In the genomic region with DNA sequence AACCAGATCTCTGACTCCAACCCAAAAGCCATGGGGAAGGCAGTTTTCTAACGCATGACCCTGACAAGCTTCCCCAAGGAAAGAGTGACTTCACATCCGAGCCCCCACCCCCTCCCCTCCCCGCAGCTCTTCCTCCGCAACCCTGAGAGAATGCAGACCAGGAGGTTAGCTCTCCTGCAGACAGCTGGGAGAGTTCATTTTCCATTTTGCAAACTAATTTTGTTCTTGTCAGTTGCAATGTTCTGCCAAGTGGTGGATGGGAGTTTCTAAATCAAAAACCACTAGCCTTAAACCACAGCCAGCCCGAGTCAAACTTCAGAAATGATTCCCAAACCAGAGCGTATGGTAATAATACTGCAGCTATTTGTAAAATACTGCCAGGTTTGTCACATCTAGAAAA, we compare ENCODE assay signal across 16 mouse cellular contexts. TPM values are rescaled to one million over a fixed set of nuclear protein-coding genes. Genes with fewer than 3 reads are reported as not detected.
DNase-seq lines count a peak whose midpoint lies in the region; ATAC-seq and TF ChIP-seq lines count a peak whose summit lies in the region.
"Had no signal": no experiment of that assay in that cellular context is flagged by ENCODE, and none has a peak within 500 bp of the region (broad histone marks: within the 10 kb centered on the region; RNA-seq: fewer than 3 reads in every experiment).

No protein-coding gene starts in this region.

- TF ChIP-seq POLR2A in kidney, adult 2 months (IDR thresholded peaks at IDR 0.05; ENCODE audit: low read depth, low read length): no peak

- H3K9me3 ChIP-seq in midbrain, embryonic 16.5 days (replicated peaks; ENCODE audit: control insufficient read depth, low read length, poor library complexity, severe bottlenecking): no peaks in the 10 kb centered on the region
- no peaks in the 10 kb centered on the region for H3K9me3 ChIP-seq in midbrain, embryonic 13.5 days
- H3K9me3 ChIP-seq in stomach, embryonic 16.5 days (replicated peaks; ENCODE audit: control insufficient read depth, low read length): no peaks in the 10 kb centered on the region
- H3K9me3 ChIP-seq: forebrain, embryonic 13.5 days; kidney, embryonic 15.5 days; midbrain, embryonic 12.5 days; neural tube, embryonic 15.5 days had no signal

- DNase-seq in kidney, adult 2 months: peak; percentile 12
- no peak for DNase-seq in kidney, adult 8-10 months
- DNase-seq in heart, postnatal 14 days: peak; percentile 8 to 20
- DNase-seq in c-Kit-positive CD71-positive TER-119-positive erythroid progenitor cells, embryonic 14.5 days (ENCODE audit: low spot score): no peak
- no peak for DNase-seq in left cerebral cortex, postnatal 14 days (ENCODE audit: low spot score in 2 of 2)
- DNase-seq: right cerebral cortex, postnatal 25 days had no signal

- no peak overlapping the region for H3K9ac ChIP-seq in midbrain, embryonic 16.5 days (ENCODE audit: low read depth, low read length)
- no peak overlapping the region for H3K9ac ChIP-seq in midbrain, embryonic 13.5 days (replicated peaks)
- no peak overlapping the region for H3K9ac ChIP-seq in stomach, embryonic 16.5 days (ENCODE audit: low read length)
- H3K9ac ChIP-seq: forebrain, embryonic 13.5 days; kidney, embryonic 15.5 days; midbrain, embryonic 12.5 days; neural tube, embryonic 15.5 days had no signal

- H3K4me1 ChIP-seq in kidney, adult 2 months (ENCODE audit: control insufficient read depth, insufficient read depth, low read length): no peaks in the 10 kb centered on the region
- H3K4me1 ChIP-seq in midbrain, embryonic 16.5 days (ENCODE audit: control insufficient read depth, insufficient read depth, low read length): peaks cover 2% of the 10 kb centered on the region; the same call in 1 of the 2 replicates
- peaks cover 8% of the 10 kb centered on the region; the same call in 1 of the 2 replicates for H3K4me1 ChIP-seq in midbrain, embryonic 13.5 days (replicated peaks)
- no peaks in the 10 kb centered on the region for H3K4me1 ChIP-seq in stomach, embryonic 16.5 days (ENCODE audit: control insufficient read depth, insufficient read depth, low read length)
- H3K4me1 ChIP-seq: forebrain, embryonic 13.5 days had no signal

- intact Hi-C loops in heart, postnatal 14 days (cut with DNase I): no loop called here
- intact Hi-C loops in left cerebral cortex, postnatal 14 days (cut with DNase I): no loop called here

- no peaks in the 10 kb centered on the region for H3K36me3 ChIP-seq in kidney, adult 2 months (ENCODE audit: control insufficient read depth, insufficient read depth, low read length)
- H3K36me3 ChIP-seq in midbrain, embryonic 16.5 days (ENCODE audit: control insufficient read depth, insufficient read depth, low read length): peaks cover 33% of the 10 kb centered on the region
- peaks cover 54% of the 10 kb centered on the region for H3K36me3 ChIP-seq in midbrain, embryonic 13.5 days
- H3K36me3 ChIP-seq in stomach, embryonic 16.5 days (ENCODE audit: control insufficient read depth, insufficient read depth, low read length): no peaks in the 10 kb centered on the region
- H3K36me3 ChIP-seq: kidney, embryonic 15.5 days had no signal

- H3K27ac ChIP-seq in kidney, adult 2 months (ENCODE audit: insufficient read depth, low read depth, low read length): no peak overlapping the region
- H3K27ac ChIP-seq in midbrain, embryonic 16.5 days (ENCODE audit: low read length): peak overlapping the region; percentile 14; the same call in 1 of the 2 replicates
- no peak overlapping the region for H3K27ac ChIP-seq in midbrain, embryonic 13.5 days
- no peak overlapping the region for H3K27ac ChIP-seq in stomach, embryonic 16.5 days (ENCODE audit: low read length)
- H3K27ac ChIP-seq: forebrain, embryonic 13.5 days; midbrain, embryonic 12.5 days; neural tube, embryonic 15.5 days had no signal

- TF ChIP-seq CTCF in kidney, adult 2 months (conservative IDR thresholded peaks at IDR 0.05; ENCODE audit: insufficient read depth, insufficient read length, low read depth, low read length): no peak

- no peak overlapping the region for H3K4me2 ChIP-seq in midbrain, embryonic 16.5 days (ENCODE audit: low read length)
- H3K4me2 ChIP-seq in midbrain, embryonic 13.5 days (replicated peaks): no peak overlapping the region
- no peak overlapping the region for H3K4me2 ChIP-seq in stomach, embryonic 16.5 days (ENCODE audit: low read depth, low read length)
- H3K4me2 ChIP-seq: forebrain, embryonic 13.5 days; kidney, embryonic 15.5 days; liver, embryonic 11.5 days; midbrain, embryonic 12.5 days; neural tube, embryonic 15.5 days had no signal

- ATAC-seq in midbrain, embryonic 16.5 days: no peak
- ATAC-seq in midbrain, embryonic 13.5 days: no peak
- peak; percentile 56; the same call in 1 of the 2 replicates for ATAC-seq in stomach, embryonic 16.5 days (ENCODE audit: insufficient read depth, low FRiP score)
- ATAC-seq: forebrain, embryonic 13.5 days had no signal

- H3K4me3 ChIP-seq in kidney, adult 2 months (ENCODE audit: insufficient read depth, low read depth, low read length): no peak overlapping the region
- H3K4me3 ChIP-seq in midbrain, embryonic 16.5 days (ENCODE audit: low read depth, low read length): no peak overlapping the region
- H3K4me3 ChIP-seq in midbrain, embryonic 13.5 days (replicated peaks): no peak overlapping the region
- no peak overlapping the region for H3K4me3 ChIP-seq in stomach, embryonic 16.5 days (replicated peaks; ENCODE audit: low read length)
- H3K4me3 ChIP-seq: forebrain, embryonic 13.5 days; kidney, embryonic 15.5 days; midbrain, embryonic 12.5 days; neural tube, embryonic 15.5 days had no signal

- WGBS in kidney, adult 2 months: 62% methylated on average over 6 of the region's 6 CpGs
- WGBS in midbrain, embryonic 16.5 days: 65% methylated on average over 6 of the region's 6 CpGs
- WGBS in midbrain, embryonic 13.5 days: 79% methylated on average over 6 of the region's 6 CpGs
- 37% methylated on average over 6 of the region's 6 CpGs for WGBS in stomach, embryonic 16.5 days

- no peaks in the 10 kb centered on the region; the same call in 1 of the 2 replicates for H3K27me3 ChIP-seq in kidney, adult 2 months (replicated peaks; ENCODE audit: control insufficient read depth, insufficient read depth, low read length)
- H3K27me3 ChIP-seq in midbrain, embryonic 16.5 days (ENCODE audit: control insufficient read depth, insufficient read depth, low read depth, low read length): no peaks in the 10 kb centered on the region
- no peaks in the 10 kb centered on the region for H3K27me3 ChIP-seq in midbrain, embryonic 13.5 days
- H3K27me3 ChIP-seq in stomach, embryonic 16.5 days (ENCODE audit: control insufficient read depth, insufficient read depth, low read length): no peaks in the 10 kb centered on the region
- H3K27me3 ChIP-seq: forebrain, embryonic 13.5 days; kidney, embryonic 15.5 days; midbrain, embryonic 12.5 days; neural tube, embryonic 15.5 days had no signal

RNA-seq across cellular contexts. Expression of a gene that starts 39.6 kb away (rescaled TPM):
- polyA plus RNA-seq in kidney, adult 2 months (2012; rRNA removed): not detected in 2 replicates
- polyA plus RNA-seq in midbrain, embryonic 16.5 days (2015; fragmentation: Nextera tagmentation; extraction: Ambion mirVana): not detected in 2 replicates
- not detected in 2 replicates for polyA plus RNA-seq in midbrain, embryonic 13.5 days (2015; fragmentation: Nextera tagmentation; extraction: Ambion mirVana)
- total RNA-seq in heart, postnatal 14 days (2021): not detected
- not detected in 2 replicates for polyA plus RNA-seq in stomach, embryonic 16.5 days (2015; fragmentation: Nextera tagmentation; extraction: Ambion mirVana)
- not detected for total RNA-seq in left cerebral cortex, postnatal 14 days (2021)
- total RNA-seq: common myeloid progenitor, adult 5-6 weeks had no signal
- polyA plus RNA-seq: forebrain, embryonic 13.5 days; heart, embryonic 14.5 days; kidney, embryonic 15.5 days; liver, embryonic 11.5 days; midbrain, embryonic 12.5 days; neural tube, embryonic 15.5 days had no signal

Comparison
In these comparisons a context has a peak if more than half of its experiments do, and no peak if none do; other contexts are left out.
1. DNase-seq: peak in kidney, adult 2 months (single experiment) and heart, postnatal 14 days (2 of 2); none in kidney, adult 8-10 months (0 of 2), c-Kit-positive CD71-positive TER-119-positive erythroid progenitor cells, embryonic 14.5 days (single experiment) and left cerebral cortex, postnatal 14 days (0 of 2).